Mouse (Mus musculus) G1E (cell line): ENCODE data around the gene Bcas2.

Source experiments
- CTCF ChIP-seq: IDR thresholded peaks from 2 replicates; pipeline ENCODE4 v1.5.1; 2012; ENCODE audit warnings: low read depth, low read length, inconsistent platforms, mixed read lengths
- GATA1 ChIP-seq: IDR thresholded peaks from 2 replicates; pipeline ENCODE4 v1.6.1; 2012; ENCODE audit warnings: borderline replicate concordance, low read length, inconsistent platforms, mixed read lengths
- GATA2 ChIP-seq: IDR thresholded peaks from 2 replicates; pipeline ENCODE4 v1.6.1; 2012; ENCODE audit warnings: low read depth, low read length, inconsistent platforms, borderline replicate concordance
- POLR2AphosphoS5 ChIP-seq: IDR thresholded peaks from 2 replicates; pipeline ENCODE4 v1.6.1; 2012; ENCODE audit warnings: low read depth, low read length, inconsistent platforms; ENCODE audit not compliant: insufficient replicate concordance
- TAL1 ChIP-seq: conservative IDR thresholded peaks from 2 replicates; pipeline ENCODE4 v1.6.1; 2012; ENCODE audit warnings: low read depth, low read length, inconsistent platforms, mixed read lengths

GRCm38 (mm10) chr3:103126138-103126537, 45.3 kb upstream of the Bcas2 start:
- TF ChIP-seq TAL1 (no peak), CTCF (no peak), POLR2AphosphoS5 (no peak), GATA1 (no peak), GATA2 (no peak)
